Mouse (Mus musculus): Measurements from ENCODE around the gene Syt12.

- TF ChIP-seq CTCF (IDR thresholded peaks at IDR 0.05; ENCODE audit: extremely low read depth, insufficient read length, insufficient replicate concordance, low read depth, low read length) (no peak), POLR2A (IDR thresholded peaks at IDR 0.05; ENCODE audit: low read depth, low read length) (no peak)
Measured at GRCm38 (mm10) chr19:4447445-4447844, 29.8 kb downstream of the Syt12 start.

Data from small intestine, adult 2 months (tissue).